Mouse (Mus musculus) stomach, embryonic 14.5 days (tissue): Measurements from ENCODE around the gene Il10. TPM values are rescaled to one million over a fixed set of nuclear protein-coding genes. Genes with fewer than 3 reads are reported as not detected.

ENCODE experiments used
- ATAC-seq: fragments of 200-750 bp; cut with Nextera tagmentation; 2 replicates; pipeline ENCODE4 v1.8.0; 2017; ENCODE audit warnings: low read depth, moderate TSS enrichment; ENCODE audit not compliant: insufficient number of reproducible peaks, insufficient read depth, low FRiP score
- H3K27ac ChIP-seq: fragments of 300-500 bp; sonication (generic); 2 replicates; pipeline ENCODE4 v1.5.1; 2014; ENCODE audit warnings: mild to moderate bottlenecking, low read length, moderate library complexity, mixed read lengths
- H3K27me3 ChIP-seq: fragments of 300-500 bp; sonication (generic); 2 replicates; pipeline ENCODE4 v1.6.1; 2014; ENCODE audit warnings: low read length, control low read depth, mixed read lengths; ENCODE audit not compliant: control insufficient read depth, insufficient read depth
- H3K36me3 ChIP-seq: fragments of 300-500 bp; sonication (generic); 2 replicates; pipeline ENCODE4 v1.6.1; 2014; ENCODE audit warnings: mild to moderate bottlenecking, control low read depth, low read length, moderate library complexity, mixed read lengths; ENCODE audit not compliant: control insufficient read depth, insufficient read depth
- H3K4me1 ChIP-seq: fragments of 300-500 bp; sonication (generic); 2 replicates; pipeline ENCODE4 v1.6.1; 2014; ENCODE audit warnings: low read length, control low read depth, mixed read lengths; ENCODE audit not compliant: control insufficient read depth, insufficient read depth
- H3K4me2 ChIP-seq: fragments of 300-500 bp; sonication (generic); replicated peaks from 2 replicates; pipeline ENCODE4 v1.6.1; 2014; ENCODE audit warnings: low read depth, low read length, control low read depth
- H3K4me3 ChIP-seq: fragments of 300-500 bp; sonication (generic); 2 replicates; pipeline ENCODE4 v1.5.1; 2014; ENCODE audit warnings: low read depth, low read length, control low read depth
- H3K9ac ChIP-seq: fragments of 300-500 bp; sonication (generic); replicated peaks from 2 replicates; pipeline ENCODE4 v1.6.1; 2014; ENCODE audit warnings: low read depth, mild to moderate bottlenecking, control low read depth, low read length, moderate library complexity, mixed read lengths
- H3K9me3 ChIP-seq: fragments of 300-500 bp; sonication (generic); 2 replicates; pipeline ENCODE4 v1.6.1; 2016; ENCODE audit warnings: low read depth, low read length, control low read depth; ENCODE audit not compliant: control insufficient read depth
- WGBS: fragments of 180-500 bp; shearing (Covaris S2); extraction: QIAGEN DNeasy Blood & Tissue Kit; methylation state at CpG from one replicate; pipeline ENCODE4 v1.1.7; 2014; 5-methylcytosine and 5-hydroxymethylcytosine counted together
- polyA plus RNA-seq: library from polyadenylated mRNA; unstranded; fragments of >200 nt; fragmentation: Nextera tagmentation; extraction: Ambion mirVana; gene quantifications from 2 replicates; pipeline ENCODE4 v1.2.1, GENCODE M21; 2014

The Il10 gene
- polyA plus RNA-seq, 1 experiment from 2014 or later: 0.38 TPM

DNA sequence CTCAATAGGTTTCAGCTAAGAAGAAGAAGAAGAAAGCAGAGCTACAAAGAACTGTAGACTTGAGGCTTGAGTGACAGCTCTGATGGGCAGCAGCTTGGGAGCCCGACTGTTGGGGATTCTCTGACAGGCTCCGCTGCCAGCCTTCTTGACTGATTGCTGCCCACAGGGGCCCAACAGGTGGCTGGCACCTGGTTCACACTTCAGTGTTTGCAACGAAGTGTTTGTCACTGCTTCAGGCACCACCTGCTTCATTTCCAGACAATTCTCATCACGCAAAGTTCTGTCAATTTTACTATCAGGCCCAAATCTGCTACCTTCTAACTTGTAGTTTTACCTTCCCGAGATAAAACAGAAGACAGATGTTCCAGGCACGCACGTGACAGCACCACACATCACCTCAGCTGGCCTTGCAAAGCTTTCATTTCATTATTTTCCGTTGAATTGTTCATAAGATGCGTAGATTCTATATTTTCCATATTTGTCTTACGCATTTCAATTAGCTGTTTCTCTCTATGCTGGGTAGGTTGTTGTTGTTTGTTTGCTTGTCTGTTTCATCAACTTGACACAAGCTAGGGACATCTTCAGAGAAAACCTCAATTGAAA, 18.9 kb downstream of the Il10 start:
- H3K4me1 ChIP-seq: no peaks in the 10 kb centered on the region
- H3K9me3 ChIP-seq: peaks cover 8% of the 10 kb centered on the region; the same call in 1 of the 2 replicates
- H3K27me3 ChIP-seq: no peaks in the 10 kb centered on the region
- no peak overlapping the region for H3K9ac ChIP-seq
- H3K4me3 ChIP-seq: no peak overlapping the region
- H3K27ac ChIP-seq: no peak overlapping the region
- no peaks in the 10 kb centered on the region for H3K36me3 ChIP-seq
- no peak for ATAC-seq
- 83% methylated on average over 10 of the region's 10 CpGs for WGBS
- H3K4me2 ChIP-seq: no peak overlapping the region

- WGBS: 87% methylated on average over 5 of the region's 5 CpGs
- Histone ChIP-seq H3K9ac (no peak overlapping the region), H3K4me2 (no peak overlapping the region), H3K27ac (no peak overlapping the region), H3K36me3 (no peaks in the 10 kb centered on the region), H3K9me3 (peaks cover 8% of the 10 kb centered on the region; the same call in 1 of the 2 replicates), H3K27me3 (no peaks in the 10 kb centered on the region), H3K4me1 (no peaks in the 10 kb centered on the region), H3K4me3 (no peak overlapping the region)
- ATAC-seq: no peak
These were observed 19.8 kb downstream of the Il10 start for GRCm38 (mm10) chr1:131039479-131039878.

GRCm38 (mm10) chr1:131042263-131042662, 22.6 kb downstream of the Il10 start:
- Histone ChIP-seq H3K27me3 (no peaks in the 10 kb centered on the region), H3K4me3 (no peak overlapping the region), H3K27ac (no peak overlapping the region), H3K9ac (no peak overlapping the region), H3K4me2 (no peak overlapping the region), H3K4me1 (no peaks in the 10 kb centered on the region), H3K9me3 (peaks cover 7% of the 10 kb centered on the region; the same call in 1 of the 2 replicates), H3K36me3 (no peaks in the 10 kb centered on the region)
- no peak for ATAC-seq
- 61% methylated on average over 2 of the region's 2 CpGs for WGBS

DNA sequence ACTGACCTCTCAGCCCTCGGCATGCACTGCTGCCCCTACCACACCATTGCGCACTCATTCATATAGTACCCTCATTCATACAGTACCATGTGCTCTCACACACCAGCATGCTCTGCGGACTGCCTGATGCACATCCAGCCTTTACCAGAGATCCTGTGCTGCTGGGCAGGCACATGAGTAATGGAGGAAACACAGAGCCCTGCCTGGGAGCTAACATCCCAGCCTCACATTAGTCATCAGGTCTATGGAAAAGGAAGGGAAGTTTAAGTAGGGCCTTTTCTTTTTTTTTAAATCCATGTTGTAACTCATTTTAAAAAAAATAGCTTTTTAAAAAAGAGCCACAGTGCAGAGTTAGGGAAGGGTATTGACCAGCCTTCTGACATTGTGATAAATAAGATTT, 23.1 kb downstream of the Il10 start:
- H3K27ac ChIP-seq: no peak overlapping the region
- H3K36me3 ChIP-seq: no peaks in the 10 kb centered on the region
- no peak overlapping the region for H3K9ac ChIP-seq
- H3K4me1 ChIP-seq: no peaks in the 10 kb centered on the region
- H3K4me3 ChIP-seq: no peak overlapping the region
- ATAC-seq: no peak
- H3K4me2 ChIP-seq: no peak overlapping the region
- 87% methylated on average over 3 of the region's 3 CpGs for WGBS
- H3K27me3 ChIP-seq: no peaks in the 10 kb centered on the region
- 0 out of 2 replicates have a peak, but pooled peaks cover 5% of the 10 kb centered on the region for H3K9me3 ChIP-seq

DNA sequence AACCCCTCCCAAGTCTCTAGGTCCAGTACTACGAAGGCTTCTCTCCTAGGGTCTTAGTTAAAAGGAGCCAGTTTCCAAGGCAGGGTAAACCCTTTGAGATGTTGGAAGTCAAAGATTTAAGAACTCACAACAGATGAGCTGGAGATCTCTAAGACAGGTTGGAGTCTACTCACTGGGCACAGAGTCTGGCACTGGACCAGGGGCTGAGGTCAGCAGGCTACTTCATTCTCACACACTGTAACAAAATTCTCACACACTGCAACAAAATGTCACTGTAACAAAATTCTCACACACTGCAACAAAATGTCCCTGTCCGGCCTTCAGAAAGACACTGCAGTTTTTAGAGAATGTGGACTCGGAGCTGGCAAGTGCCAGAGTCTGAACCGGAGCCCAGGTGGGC, 24.0 kb downstream of the Il10 start:
- Histone ChIP-seq H3K4me3 (no peak overlapping the region), H3K9me3 (no peaks in the 10 kb centered on the region), H3K36me3 (no peaks in the 10 kb centered on the region), H3K4me2 (no peak overlapping the region), H3K4me1 (no peaks in the 10 kb centered on the region), H3K27me3 (no peaks in the 10 kb centered on the region), H3K9ac (no peak overlapping the region), H3K27ac (no peak overlapping the region)
- ATAC-seq: no peak
- 91% methylated on average over 4 of the region's 4 CpGs for WGBS

DNA sequence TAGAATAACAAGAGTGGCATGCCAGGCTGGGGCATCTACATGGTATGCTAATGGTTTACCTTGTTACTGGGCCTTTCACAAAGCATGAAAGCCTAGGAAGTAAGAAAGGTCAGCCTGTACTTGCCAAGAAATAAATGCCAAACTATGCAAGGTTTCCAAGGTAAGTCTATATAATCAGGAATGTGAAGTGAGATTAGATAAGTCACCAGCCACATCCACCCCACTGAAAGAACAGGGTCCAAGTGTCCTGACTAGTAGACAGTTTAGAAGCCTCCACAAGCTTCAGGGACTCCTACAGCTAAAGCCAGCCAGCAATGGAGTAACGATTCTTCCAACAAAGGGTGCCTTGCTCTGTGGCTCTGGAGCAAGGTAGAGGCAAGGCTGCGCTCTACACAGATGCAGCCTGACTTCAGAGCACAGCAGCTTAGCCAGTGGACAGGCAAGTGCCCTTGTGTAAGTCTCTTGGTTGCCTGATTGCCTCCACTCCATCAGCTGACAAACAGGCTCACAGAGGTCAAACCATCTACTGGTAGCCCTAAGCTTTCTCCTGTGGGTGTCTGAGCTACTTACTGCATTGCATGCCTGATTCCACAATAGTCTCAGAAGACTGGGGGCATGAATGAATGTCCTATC, 26.2 kb downstream of the Il10 start:
- whole genome bisulfite sequencing: 78% methylated on average over 2 of the region's 2 CpGs
- H3K4me1 ChIP-seq: peaks cover under 1% of the 10 kb centered on the region; the same call in 1 of the 2 replicates
- no peak for ATAC-seq

DNA sequence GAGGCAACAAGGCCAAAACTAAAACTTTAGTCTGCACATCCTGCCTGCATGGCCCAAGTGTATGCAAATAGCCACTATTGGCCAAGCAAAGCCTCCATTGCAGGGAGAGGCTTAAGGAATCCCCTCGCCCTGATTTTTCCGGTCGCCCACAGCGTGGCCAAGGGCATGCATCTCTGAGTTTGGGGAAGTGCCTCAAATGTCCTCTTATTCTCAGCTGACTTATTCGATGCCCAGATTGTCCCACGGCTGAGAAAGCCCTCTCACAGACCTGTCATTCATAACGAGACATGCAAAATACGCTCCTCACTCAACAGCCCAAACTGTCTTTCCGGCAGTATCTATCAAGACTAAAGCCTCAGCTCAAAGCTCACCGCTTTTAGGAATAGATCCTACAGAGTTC, 27.0 kb downstream of the Il10 start:
- ATAC-seq: no peak
- no peak overlapping the region for H3K4me3 ChIP-seq
- H3K9me3 ChIP-seq: no peaks in the 10 kb centered on the region
- H3K36me3 ChIP-seq: no peaks in the 10 kb centered on the region; the same call in 1 of the 2 replicates
- H3K4me2 ChIP-seq: no peak overlapping the region
- peaks cover 3% of the 10 kb centered on the region; the same call in 1 of the 2 replicates for H3K4me1 ChIP-seq
- H3K9ac ChIP-seq: no peak overlapping the region
- 86% methylated on average over 10 of the region's 10 CpGs for WGBS
- no peaks in the 10 kb centered on the region for H3K27me3 ChIP-seq
- no peak overlapping the region for H3K27ac ChIP-seq

More for the DNA sequence above, 26.2 kb downstream of the Il10 start:
- no peak overlapping the region for H3K27ac ChIP-seq
- H3K9me3 ChIP-seq: no peaks in the 10 kb centered on the region
- H3K4me3 ChIP-seq: no peak overlapping the region
- H3K4me2 ChIP-seq: no peak overlapping the region
- no peaks in the 10 kb centered on the region for H3K27me3 ChIP-seq
- H3K9ac ChIP-seq: no peak overlapping the region
- no peaks in the 10 kb centered on the region; the same call in 1 of the 2 replicates for H3K36me3 ChIP-seq

GRCm38 (mm10) chr1:131048121-131048863, 28.6 kb downstream of the Il10 start:
- no peaks in the 10 kb centered on the region for H3K27me3 ChIP-seq
- WGBS: 62% methylated on average over 6 of the region's 6 CpGs
- ATAC-seq: no peak

More at GRCm38 (mm10) chr1:131048121-131048863, 28.6 kb downstream of the Il10 start:
- Histone ChIP-seq H3K9ac (no peak overlapping the region), H3K4me3 (no peak overlapping the region), H3K4me1 (peaks cover 7% of the 10 kb centered on the region; the same call in 1 of the 2 replicates), H3K27ac (no peak overlapping the region), H3K36me3 (peaks cover 13% of the 10 kb centered on the region), H3K9me3 (no peaks in the 10 kb centered on the region), H3K4me2 (no peak overlapping the region)
